Mouse (Mus musculus) hindbrain, embryonic 14.5 days (tissue): Measurements from ENCODE around the gene Ubxn11. TPM values are rescaled to one million over a fixed set of nuclear protein-coding genes. Genes with fewer than 3 reads are reported as not detected.

ENCODE experiments used
- ATAC-seq: fragments of 200-750 bp; cut with Nextera tagmentation; 2 replicates; pipeline ENCODE4 v1.8.0; 2017; ENCODE audit warnings: moderate number of reproducible peaks, mild to moderate bottlenecking, moderate TSS enrichment, moderate library complexity; ENCODE audit not compliant: low FRiP score
- DNase-seq: peaks from one replicate; pipeline ENCODE4 v3.0.0-alpha.2; 2015; ENCODE audit warnings: low spot score
- H3K27ac ChIP-seq: fragments of 300-500 bp; sonication (generic); 2 replicates; pipeline ENCODE4 v1.5.1; 2014; ENCODE audit warnings: mild to moderate bottlenecking, moderate library complexity
- H3K27me3 ChIP-seq: fragments of 300-500 bp; sonication (generic); 2 replicates; pipeline ENCODE4 v1.6.1; 2014; ENCODE audit warnings: mild to moderate bottlenecking, low read length, mixed read lengths; ENCODE audit not compliant: control insufficient read depth, insufficient read depth
- H3K36me3 ChIP-seq: fragments of 300-500 bp; sonication (generic); replicated peaks from 2 replicates; pipeline ENCODE4 v1.6.1; 2014; ENCODE audit not compliant: control insufficient read depth, insufficient read depth
- H3K4me1 ChIP-seq: fragments of 300-500 bp; sonication (generic); replicated peaks from 2 replicates; pipeline ENCODE4 v1.6.1; 2014; ENCODE audit warnings: antibody characterized with exemption, low read length, mixed read lengths; ENCODE audit not compliant: control insufficient read depth, insufficient read depth
- H3K4me2 ChIP-seq: fragments of 300-500 bp; sonication (generic); replicated peaks from 2 replicates; pipeline ENCODE4 v1.6.1; 2014; ENCODE audit warnings: mild to moderate bottlenecking, moderate library complexity
- H3K4me3 ChIP-seq: fragments of 300-500 bp; sonication (generic); replicated peaks from 2 replicates; pipeline ENCODE4 v1.5.1; 2014; ENCODE audit warnings: mild to moderate bottlenecking, low read length
- H3K9ac ChIP-seq: fragments of 300-500 bp; sonication (generic); 2 replicates; pipeline ENCODE4 v1.6.1; 2014
- H3K9me3 ChIP-seq: fragments of 300-500 bp; sonication (generic); 2 replicates; pipeline ENCODE4 v1.6.1; 2016; ENCODE audit warnings: low read length; ENCODE audit not compliant: control insufficient read depth
- WGBS: fragments of 180-500 bp; shearing (Covaris S2); extraction: QIAGEN DNeasy Blood & Tissue Kit; methylation state at CpG from one replicate; pipeline ENCODE4 v1.1.7; 2014; 5-methylcytosine and 5-hydroxymethylcytosine counted together
- polyA plus RNA-seq: library from polyadenylated mRNA; unstranded; fragments of >200 nt; fragmentation: Nextera tagmentation; extraction: Ambion mirVana; gene quantifications from 2 replicates; pipeline ENCODE4 v1.2.1, GENCODE M21; 2014

The Ubxn11 gene
- polyA plus RNA-seq, 1 experiment from 2014 or later = 22.2 TPM

GRCm38 (mm10) chr4:134087412-134087811 lies 15.0 kb upstream of the Ubxn11 start:
- WGBS = 46% methylated on average over 7 of the region's 7 CpGs

GRCm38 (mm10) chr4:134089029-134089428 lies 13.3 kb upstream of the Ubxn11 start:
- Histone ChIP-seq H3K9me3 (no peaks in the 10 kb centered on the region), H3K36me3 (no peaks in the 10 kb centered on the region), H3K4me1 (no peaks in the 10 kb centered on the region), H3K4me3 (no peak overlapping the region), H3K27ac (no peak overlapping the region), H3K27me3 (no peaks in the 10 kb centered on the region), H3K9ac (no peak overlapping the region), H3K4me2 (no peak overlapping the region)
- 83% methylated on average over 9 of the region's 9 CpGs for whole genome bisulfite sequencing
- ATAC-seq (no peak), DNase-seq (no peak)

More at GRCm38 (mm10) chr4:134087412-134087811, 15.0 kb upstream of the Ubxn11 start:
- Histone ChIP-seq H3K4me3 (no peak overlapping the region), H3K4me2 (no peak overlapping the region), H3K27ac (no peak overlapping the region), H3K27me3 (peaks cover 6% of the 10 kb centered on the region), H3K9me3 (no peaks in the 10 kb centered on the region), H3K36me3 (no peaks in the 10 kb centered on the region), H3K4me1 (no peaks in the 10 kb centered on the region), H3K9ac (no peak overlapping the region)
- ATAC-seq (no peak), DNase-seq (peak; percentile 34)

GRCm38 (mm10) chr4:134090521-134091224 lies 11.7 kb upstream of the Ubxn11 start:
- Histone ChIP-seq H3K27ac (no peak overlapping the region), H3K4me1 (no peaks in the 10 kb centered on the region), H3K9ac (no peak overlapping the region), H3K27me3 (no peaks in the 10 kb centered on the region), H3K36me3 (no peaks in the 10 kb centered on the region), H3K4me3 (no peak overlapping the region), H3K4me2 (no peak overlapping the region), H3K9me3 (no peaks in the 10 kb centered on the region)
- DNase-seq (no peak), ATAC-seq (no peak)
- WGBS = 86% methylated on average over 16 of the region's 16 CpGs

GRCm38 (mm10) chr4:134091225-134091529 lies 11.2 kb upstream of the Ubxn11 start:
- Histone ChIP-seq H3K4me2 (no peak overlapping the region), H3K9ac (no peak overlapping the region), H3K36me3 (no peaks in the 10 kb centered on the region), H3K27ac (no peak overlapping the region), H3K4me1 (no peaks in the 10 kb centered on the region), H3K27me3 (no peaks in the 10 kb centered on the region), H3K4me3 (no peak overlapping the region), H3K9me3 (no peaks in the 10 kb centered on the region)
- WGBS = 91% methylated on average over 6 of the region's 6 CpGs
- DNase-seq = no peak
- no peak for ATAC-seq

GRCm38 (mm10) chr4:134092382-134093288 lies 9.7 kb upstream of the Ubxn11 start:
- Histone ChIP-seq H3K4me2 (no peak overlapping the region), H3K36me3 (no peaks in the 10 kb centered on the region), H3K9ac (no peak overlapping the region), H3K9me3 (no peaks in the 10 kb centered on the region), H3K27me3 (no peaks in the 10 kb centered on the region), H3K27ac (no peak overlapping the region), H3K4me3 (no peak overlapping the region), H3K4me1 (no peaks in the 10 kb centered on the region)
- ATAC-seq = no peak
- WGBS = 74% methylated on average over 6 of the region's 6 CpGs
- no peak for DNase-seq

- no peak overlapping the region for H3K4me3 ChIP-seq
- no peak overlapping the region for H3K27ac ChIP-seq
- no peak overlapping the region for H3K4me2 ChIP-seq
- WGBS = 87% methylated on average over 7 of the region's 7 CpGs
- no peaks in the 10 kb centered on the region for H3K27me3 ChIP-seq
- no peaks in the 10 kb centered on the region for H3K36me3 ChIP-seq
- H3K9me3 ChIP-seq = no peaks in the 10 kb centered on the region
- ATAC-seq = no peak
- H3K4me1 ChIP-seq = no peaks in the 10 kb centered on the region
- no peak for DNase-seq
- H3K9ac ChIP-seq = no peak overlapping the region
Observed at GRCm38 (mm10) chr4:134094004-134094564, 8.3 kb upstream of the Ubxn11 start.

- WGBS = 58% methylated on average over 3 of the region's 3 CpGs
Observed at GRCm38 (mm10) chr4:134094923-134095547, 7.3 kb upstream of the Ubxn11 start, which contains the start of gene Cd52. TSS of gene Cd52 (minus strand) at chr4:134095082.

GRCm38 (mm10) chr4:134096120-134096519 lies 6.2 kb upstream of the Ubxn11 start:
- H3K9me3 ChIP-seq = no peaks in the 10 kb centered on the region
- ATAC-seq (no peak), DNase-seq (no peak)
- no peak overlapping the region for H3K9ac ChIP-seq
- no peak overlapping the region for H3K27ac ChIP-seq
- no peaks in the 10 kb centered on the region for H3K36me3 ChIP-seq
- H3K4me3 ChIP-seq = no peak overlapping the region
- H3K27me3 ChIP-seq = no peaks in the 10 kb centered on the region
- 78% methylated on average over 3 of the region's 3 CpGs for WGBS
- no peaks in the 10 kb centered on the region for H3K4me1 ChIP-seq
- H3K4me2 ChIP-seq = no peak overlapping the region

More at GRCm38 (mm10) chr4:134094923-134095547, 7.3 kb upstream of the Ubxn11 start, which contains the start of gene Cd52:
- H3K9ac ChIP-seq = no peak within 1 kb of the TSS
- ATAC-seq (no peak), DNase-seq (no peak)
- H3K27me3 ChIP-seq = no peaks in the 10 kb centered on the region
- H3K4me3 ChIP-seq = no peak within 1 kb of the TSS
- H3K9me3 ChIP-seq = no peaks in the 10 kb centered on the region
- H3K36me3 ChIP-seq = no peaks in the 10 kb centered on the region
- no peak within 1 kb of the TSS for H3K4me2 ChIP-seq
- H3K4me1 ChIP-seq = no peaks in the 10 kb centered on the region
- H3K27ac ChIP-seq = no peak within 1 kb of the TSS
